Mouse (Mus musculus): Measurements from ENCODE around the gene Tsc22d3. TPM values are rescaled to one million over a fixed set of nuclear protein-coding genes. Genes with fewer than 3 reads are reported as not detected.
"Not testable (repeated sequence)": the region's sequence is repeated elsewhere in the genome, so short reads cannot be mapped to it uniquely, and the experiment has no call there.

Tsc22d3 gene
- total RNA-seq, 2 experiments from 2014 or later = 49.2 to 53.1 TPM

GRCm38 (mm10) chrX:140503905-140504304, 96.6 kb downstream of the Tsc22d3 start:
- intact Hi-C loops (cut with DNase I) = no loop called here
- peak; percentile 38 for DNase-seq

- intact Hi-C loops (cut with DNase I) = no loop called here
- DNase-seq = no peak
Measured at GRCm38 (mm10) chrX:140501401-140502301, 98.8 kb downstream of the Tsc22d3 start.

- intact Hi-C loops (cut with DNase I) = no loop called here
- DNase-seq = no peak
Measured at GRCm38 (mm10) chrX:140500306-140500705, 100.2 kb downstream of the Tsc22d3 start.

GRCm38 (mm10) chrX:140498431-140498830, 102.0 kb downstream of the Tsc22d3 start:
- not testable (repeated sequence) for DNase-seq
- intact Hi-C loops (cut with DNase I) = loop anchor here (10.0 kb wide), 1 partner anchor 96 kb away; no protein-coding TSS in a partner anchor

GRCm38 (mm10) chrX:140494170-140494569, 106.3 kb downstream of the Tsc22d3 start:
- intact Hi-C loops (cut with DNase I) = loop anchor here (10.0 kb wide), 1 partner anchor 101 kb away; no protein-coding TSS in a partner anchor
- no peak for DNase-seq

- intact Hi-C loops (cut with DNase I) = loop anchor here (10.0 kb wide), 1 partner anchor 101 kb away; no protein-coding TSS in a partner anchor
- no peak for DNase-seq
Measured at GRCm38 (mm10) chrX:140493527-140494029, 106.9 kb downstream of the Tsc22d3 start.

GRCm38 (mm10) chrX:140491884-140492571, 108.4 kb downstream of the Tsc22d3 start:
- intact Hi-C loops (cut with DNase I) = loop anchor here (10.0 kb wide), 1 partner anchor 103 kb away; no protein-coding TSS in a partner anchor
- DNase-seq = peak; percentile 16

GRCm38 (mm10) chrX:140490203-140490602, 110.3 kb downstream of the Tsc22d3 start:
- intact Hi-C loops (cut with DNase I) = loop anchor here (10.0 kb wide), 1 partner anchor 105 kb away; no protein-coding TSS in a partner anchor
- no peak for DNase-seq

Other genes starting within 250 kb of the Tsc22d3 start
- 10 to 100 TPM; 64.9 to 68.6 TPM for gene Prps1, start 144.0 kb downstream of the Tsc22d3 start, total RNA-seq (2021)
- 10 to 100 TPM; 27.5 to 28.7 TPM for gene Mid2, start 63.9 kb upstream of the Tsc22d3 start, total RNA-seq (2021)
- not detected for gene Tex13b, start 212.8 kb upstream of the Tsc22d3 start, total RNA-seq (2021)